Mouse (Mus musculus) neural tube, embryonic 13.5 days (tissue): Measurements from ENCODE around the gene Procr. TPM values are rescaled to one million over a fixed set of nuclear protein-coding genes. Genes with fewer than 3 reads are reported as not detected.

Source experiments
- ATAC-seq: fragments of 200-750 bp; cut with Nextera tagmentation; 2 replicates; pipeline ENCODE4 v1.8.0; 2017; ENCODE audit warnings: low read depth, mild to moderate bottlenecking, moderate TSS enrichment, moderate library complexity
- H3K27ac ChIP-seq: fragments of 300-500 bp; sonication (generic); replicated peaks from 2 replicates; pipeline ENCODE4 v1.5.1; 2015; ENCODE audit warnings: moderate library complexity, mild to moderate bottlenecking, inconsistent platforms
- H3K27me3 ChIP-seq: fragments of 300-500 bp; sonication (generic); 2 replicates; pipeline ENCODE4 v1.6.1; 2015; ENCODE audit warnings: mild to moderate bottlenecking, inconsistent platforms
- H3K36me3 ChIP-seq: fragments of 300-500 bp; sonication (generic); 2 replicates; pipeline ENCODE4 v1.6.1; 2015; ENCODE audit warnings: mild to moderate bottlenecking, inconsistent platforms
- H3K4me1 ChIP-seq: fragments of 300-500 bp; sonication (generic); replicated peaks from 2 replicates; pipeline ENCODE4 v1.6.1; 2015; ENCODE audit warnings: inconsistent platforms
- H3K4me2 ChIP-seq: fragments of 300-500 bp; sonication (generic); 2 replicates; pipeline ENCODE4 v1.6.1; 2015; ENCODE audit warnings: inconsistent platforms, mild to moderate bottlenecking, moderate library complexity
- H3K4me3 ChIP-seq: fragments of 300-500 bp; sonication (generic); 2 replicates; pipeline ENCODE4 v1.5.1; 2015; ENCODE audit warnings: mild to moderate bottlenecking, inconsistent platforms
- H3K9ac ChIP-seq: fragments of 300-500 bp; sonication (generic); 2 replicates; pipeline ENCODE4 v1.6.1; 2015; ENCODE audit warnings: moderate library complexity, mild to moderate bottlenecking, inconsistent platforms
- H3K9me3 ChIP-seq: fragments of 300-500 bp; sonication (generic); 2 replicates; pipeline ENCODE4 v1.6.1; 2016; ENCODE audit warnings: inconsistent platforms
- WGBS: fragments of 180-500 bp; shearing (Covaris S2); methylation state at CpG from one replicate; pipeline ENCODE4 v1.1.7; 2015; 5-methylcytosine and 5-hydroxymethylcytosine counted together
- polyA plus RNA-seq: library from polyadenylated mRNA; unstranded; fragments of >200 nt; fragmentation: Nextera tagmentation; extraction: Ambion mirVana; gene quantifications from 2 replicates; pipeline ENCODE4 v1.2.1, GENCODE M21; 2015

Gene Procr
- polyA plus RNA-seq: 4.5 and 5.1 TPM in 2 replicates

- H3K36me3 ChIP-seq: no peaks in the 10 kb centered on the region
- WGBS: 3% methylated on average over 25 of the region's 25 CpGs
- H3K27ac ChIP-seq: no peak within 1 kb of the TSS
- ATAC-seq: no peak
- H3K9ac ChIP-seq: peak within 1 kb of the TSS; percentile 58
- no peaks in the 10 kb centered on the region for H3K9me3 ChIP-seq
- H3K4me3 ChIP-seq: peak within 1 kb of the TSS; percentile 29
- peaks cover 15% of the 10 kb centered on the region for H3K27me3 ChIP-seq
- peak within 1 kb of the TSS; percentile 56 for H3K4me2 ChIP-seq
- H3K4me1 ChIP-seq: peaks cover 6% of the 10 kb centered on the region
Measured at GRCm38 (mm10) chr2:155751014-155751786, at the start of gene Procr. Gene Procr (plus strand): TSS chr2:155751117.

GRCm38 (mm10) chr2:155701399-155701919 lies 49.5 kb upstream of the Procr start:
- no peak for ATAC-seq
- Histone ChIP-seq H3K27ac (no peak overlapping the region), H3K9ac (no peak overlapping the region), H3K36me3 (peaks cover 50% of the 10 kb centered on the region), H3K27me3 (no peaks in the 10 kb centered on the region), H3K4me1 (no peaks in the 10 kb centered on the region), H3K4me2 (no peak overlapping the region), H3K4me3 (no peak overlapping the region), H3K9me3 (no peaks in the 10 kb centered on the region)
- 91% methylated on average over 19 of the region's 19 CpGs for WGBS

DNA sequence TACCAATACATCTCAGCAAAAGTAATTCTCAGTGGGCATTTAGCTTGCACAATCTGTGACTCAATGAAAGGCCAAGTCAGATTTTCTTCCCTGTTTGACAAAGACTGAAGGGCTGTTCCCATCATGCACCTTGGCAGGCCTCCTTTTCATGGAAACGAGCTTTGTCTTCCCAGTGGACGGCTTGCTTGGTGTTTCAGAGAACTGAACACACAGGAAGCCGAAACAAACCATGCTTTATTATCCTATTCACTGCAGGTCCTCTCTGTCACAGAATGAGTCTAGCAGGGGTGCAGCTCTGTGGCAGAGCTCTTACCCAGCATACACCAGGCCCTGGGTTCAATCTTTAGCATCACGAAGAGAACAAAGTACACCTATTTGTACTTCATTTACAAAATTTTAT lies 47.3 kb upstream of the Procr start:
- 19% methylated on average over 4 of the region's 4 CpGs for WGBS
- no peaks in the 10 kb centered on the region for H3K27me3 ChIP-seq
- no peak; the same call in 1 of the 2 replicates for ATAC-seq
- H3K9ac ChIP-seq: no peak overlapping the region
- H3K4me3 ChIP-seq: no peak overlapping the region
- H3K4me2 ChIP-seq: no peak overlapping the region
- peak overlapping the region; percentile 43; the same call in 1 of the 2 replicates for H3K27ac ChIP-seq
- no peaks in the 10 kb centered on the region for H3K9me3 ChIP-seq
- peaks cover 68% of the 10 kb centered on the region for H3K36me3 ChIP-seq
- 0 out of 2 replicates have a peak, but pooled peaks cover 5% of the 10 kb centered on the region for H3K4me1 ChIP-seq

DNA sequence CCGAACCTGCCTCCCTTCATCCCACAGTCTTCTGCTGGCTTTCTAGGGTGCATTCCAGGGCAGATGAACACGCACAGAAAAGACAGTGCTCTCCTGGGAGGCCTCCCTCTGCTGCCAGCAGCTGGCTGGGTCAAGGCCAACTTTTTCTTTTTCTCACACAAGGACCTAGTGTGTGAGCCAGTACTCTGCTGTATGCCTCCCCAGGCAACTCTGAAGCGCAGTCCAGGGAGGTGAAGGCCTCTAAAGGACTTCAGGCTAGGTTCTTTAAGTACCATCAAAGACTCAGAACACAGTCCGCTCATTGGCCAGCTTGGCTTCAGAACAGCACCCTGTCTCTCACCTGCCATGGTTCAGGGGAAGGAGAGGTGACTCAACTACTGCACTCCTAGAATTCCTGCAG lies 43.7 kb upstream of the Procr start:
- Histone ChIP-seq H3K4me2 (no peak overlapping the region), H3K4me3 (no peak overlapping the region), H3K36me3 (peaks cover 87% of the 10 kb centered on the region), H3K9me3 (no peaks in the 10 kb centered on the region), H3K27me3 (no peaks in the 10 kb centered on the region), H3K27ac (no peak overlapping the region), H3K4me1 (0 out of 2 replicates have a peak, but pooled peaks cover 5% of the 10 kb centered on the region), H3K9ac (no peak overlapping the region)
- ATAC-seq: peak; percentile 40; the same call in 1 of the 2 replicates
- WGBS: 71% methylated on average over 4 of the region's 4 CpGs

- Histone ChIP-seq H3K27me3 (no peaks in the 10 kb centered on the region), H3K4me3 (no peak overlapping the region), H3K36me3 (peaks cover 92% of the 10 kb centered on the region), H3K27ac (no peak overlapping the region), H3K9ac (no peak overlapping the region), H3K4me1 (0 out of 2 replicates have a peak, but pooled peaks cover 5% of the 10 kb centered on the region), H3K9me3 (no peaks in the 10 kb centered on the region), H3K4me2 (no peak overlapping the region)
- ATAC-seq: no peak
- WGBS: 90% methylated on average over 11 of the region's 11 CpGs
Measured at GRCm38 (mm10) chr2:155710557-155710956, 40.4 kb upstream of the Procr start.

DNA sequence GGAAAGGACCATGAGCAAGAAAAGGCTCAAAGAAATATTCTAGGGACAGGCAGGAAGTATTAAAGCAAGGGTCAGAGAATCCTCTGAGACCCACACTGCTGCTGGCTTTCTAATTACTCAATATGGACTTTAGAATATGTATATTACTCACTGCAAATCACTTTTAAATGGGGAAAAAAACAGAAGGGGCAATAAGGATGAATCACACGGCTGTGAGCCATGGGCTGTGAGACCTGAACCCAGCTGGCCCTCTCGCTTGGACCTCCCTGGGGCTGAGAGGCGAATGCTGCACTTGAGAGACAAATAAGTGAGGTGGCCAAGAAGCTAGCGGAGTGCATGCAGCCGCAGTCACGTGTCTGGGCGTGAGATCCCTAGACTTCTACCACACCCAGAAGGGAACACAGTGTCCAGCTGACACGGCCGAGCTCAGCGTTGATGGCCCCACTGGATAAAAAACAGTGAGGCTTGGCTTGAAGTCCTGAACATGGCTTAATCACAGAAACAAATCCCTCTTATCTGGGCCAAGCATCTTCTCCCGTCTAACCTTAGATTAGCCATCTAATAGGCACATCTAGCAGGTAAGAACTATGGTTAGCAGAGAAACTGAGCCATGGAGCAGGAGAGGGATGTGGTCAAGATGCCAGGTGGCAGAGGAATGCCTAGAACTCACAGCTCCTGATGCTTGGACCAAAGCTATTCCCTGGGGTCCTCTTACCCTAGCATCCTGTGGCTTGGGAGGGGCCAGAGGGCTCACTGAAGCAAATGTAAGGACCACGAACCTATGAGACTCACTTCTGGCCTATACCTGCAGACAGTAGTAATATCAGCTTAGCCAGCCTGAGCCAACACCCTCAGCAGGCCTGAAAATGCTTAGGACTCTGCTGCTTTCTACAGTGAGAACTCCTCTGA lies 33.6 kb upstream of the Procr start:
- H3K27me3 ChIP-seq: no peaks in the 10 kb centered on the region
- H3K9me3 ChIP-seq: no peaks in the 10 kb centered on the region
- no peaks in the 10 kb centered on the region for H3K4me1 ChIP-seq
- H3K4me2 ChIP-seq: no peak overlapping the region
- H3K36me3 ChIP-seq: peaks cover 95% of the 10 kb centered on the region
- H3K9ac ChIP-seq: no peak overlapping the region
- WGBS: 92% methylated on average over 12 of the region's 12 CpGs
- no peak overlapping the region for H3K4me3 ChIP-seq
- ATAC-seq: no peak
- no peak overlapping the region for H3K27ac ChIP-seq

GRCm38 (mm10) chr2:155720585-155720984 lies 30.3 kb upstream of the Procr start:
- Histone ChIP-seq H3K9me3 (no peaks in the 10 kb centered on the region), H3K4me3 (no peak overlapping the region), H3K9ac (no peak overlapping the region), H3K27ac (no peak overlapping the region), H3K4me2 (no peak overlapping the region), H3K4me1 (no peaks in the 10 kb centered on the region), H3K36me3 (peaks cover 89% of the 10 kb centered on the region), H3K27me3 (no peaks in the 10 kb centered on the region)
- 91% methylated on average over 5 of the region's 5 CpGs for WGBS
- ATAC-seq: no peak

- Histone ChIP-seq H3K9me3 (no peaks in the 10 kb centered on the region), H3K27me3 (no peaks in the 10 kb centered on the region), H3K4me3 (no peak overlapping the region), H3K9ac (no peak overlapping the region), H3K4me1 (peaks cover 14% of the 10 kb centered on the region), H3K27ac (no peak overlapping the region), H3K4me2 (no peak overlapping the region), H3K36me3 (peaks cover 62% of the 10 kb centered on the region)
- WGBS: 81% methylated on average over 5 of the region's 5 CpGs
- no peak for ATAC-seq
Measured at GRCm38 (mm10) chr2:155724036-155724435, 26.9 kb upstream of the Procr start.

- 89% methylated on average over 6 of the region's 6 CpGs for WGBS
- Histone ChIP-seq H3K36me3 (peaks cover 57% of the 10 kb centered on the region), H3K4me3 (no peak overlapping the region), H3K4me1 (peaks cover 14% of the 10 kb centered on the region), H3K4me2 (no peak overlapping the region), H3K9ac (no peak overlapping the region), H3K9me3 (no peaks in the 10 kb centered on the region), H3K27me3 (no peaks in the 10 kb centered on the region), H3K27ac (no peak overlapping the region)
- no peak for ATAC-seq
Measured at GRCm38 (mm10) chr2:155724526-155724925, 26.4 kb upstream of the Procr start.

DNA sequence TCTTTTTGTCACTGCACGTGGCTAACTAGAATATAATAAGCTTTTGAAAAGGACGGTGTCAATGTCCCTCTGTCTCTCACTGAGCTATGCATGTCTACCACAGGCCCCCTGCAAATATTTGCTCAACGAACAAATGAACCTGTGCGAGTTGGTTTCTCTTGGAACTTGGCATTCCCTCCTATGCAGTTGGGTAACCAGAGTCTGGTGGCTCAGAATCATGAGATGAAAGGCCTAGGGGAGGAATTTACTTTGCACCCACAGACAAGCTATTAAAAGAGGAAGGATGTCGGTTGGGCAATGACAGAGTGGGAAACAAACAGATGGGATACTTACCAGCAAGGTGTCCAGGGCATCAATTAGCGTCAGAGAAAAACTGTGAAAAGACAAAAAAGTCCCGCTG lies 24.6 kb upstream of the Procr start:
- Histone ChIP-seq H3K9ac (no peak overlapping the region), H3K4me1 (peaks cover 14% of the 10 kb centered on the region), H3K36me3 (peaks cover 44% of the 10 kb centered on the region), H3K4me2 (no peak overlapping the region), H3K27ac (no peak overlapping the region), H3K4me3 (no peak overlapping the region), H3K9me3 (no peaks in the 10 kb centered on the region), H3K27me3 (no peaks in the 10 kb centered on the region)
- ATAC-seq: no peak
- 87% methylated on average over 7 of the region's 7 CpGs for WGBS

DNA sequence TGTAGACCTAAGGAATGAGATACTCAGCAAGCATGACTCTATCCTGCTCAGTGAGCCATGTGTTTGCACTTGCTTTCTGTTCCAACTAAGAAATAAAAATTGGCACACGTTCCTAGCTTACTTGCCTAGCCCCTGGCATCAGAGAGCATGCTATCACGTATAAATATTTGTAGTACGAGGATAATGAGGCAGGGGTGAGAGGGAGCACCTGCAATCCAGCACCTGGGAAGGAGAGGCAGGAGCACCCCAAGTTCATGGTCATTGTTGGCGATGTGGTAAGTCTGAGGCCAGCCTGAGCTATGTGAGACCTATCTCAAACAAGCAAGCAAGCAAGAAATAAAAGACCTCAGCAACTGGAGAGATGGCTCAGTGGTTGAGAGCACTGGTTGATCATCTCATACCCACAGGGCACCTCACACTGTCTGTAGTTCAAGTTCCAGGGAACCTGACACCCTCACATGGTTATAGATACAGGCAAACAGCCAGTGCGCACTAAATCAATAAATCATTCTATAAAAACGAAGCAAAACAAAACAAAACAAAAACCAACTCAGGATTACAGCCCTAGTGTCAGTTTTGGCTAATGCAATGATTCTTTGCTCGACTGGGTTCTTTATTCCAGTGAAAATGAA lies 23.0 kb upstream of the Procr start:
- no peak for ATAC-seq
- 78% methylated on average over 7 of the region's 7 CpGs for WGBS
- Histone ChIP-seq H3K27me3 (no peaks in the 10 kb centered on the region), H3K36me3 (peaks cover 28% of the 10 kb centered on the region), H3K4me3 (no peak overlapping the region; the same call in 1 of the 2 replicates), H3K9me3 (no peaks in the 10 kb centered on the region), H3K9ac (no peak overlapping the region), H3K4me2 (peak overlapping the region; percentile 97), H3K27ac (no peak overlapping the region), H3K4me1 (peaks cover 14% of the 10 kb centered on the region)
